Mouse (Mus musculus): ENCODE data around the gene DXBay18.
"Not testable (repeated sequence)": the region's sequence is repeated elsewhere in the genome, so short reads cannot be mapped to it uniquely, and the experiment has no call there.

DNA sequence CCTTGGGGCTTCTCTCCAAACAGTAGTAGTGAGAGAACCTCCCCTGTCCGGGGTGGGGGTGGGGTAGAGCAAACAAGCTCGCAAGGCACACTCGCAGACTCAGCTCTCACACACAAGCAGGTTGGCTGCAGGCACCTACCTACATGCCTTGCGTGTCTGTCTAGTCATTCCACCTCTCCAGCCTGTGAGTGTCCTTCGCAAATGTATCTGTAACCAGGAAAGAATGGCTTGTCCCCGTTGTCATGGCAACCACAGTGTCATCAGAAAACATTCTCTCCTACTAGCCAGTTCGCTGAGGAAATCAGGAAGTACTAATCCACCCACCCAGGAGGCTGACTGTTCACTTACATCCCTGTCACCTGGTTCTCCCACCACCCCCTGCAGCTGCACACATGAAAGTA lies 6.0 kb downstream of the DXBay18 start:
- not testable (repeated sequence) for TF ChIP-seq CTCF, EP300 (IDR thresholded peaks at IDR 0.05; ENCODE audit: low read depth)
